Comparison of ENCODE assay signal across 21 mouse cellular contexts in the genomic region with DNA sequence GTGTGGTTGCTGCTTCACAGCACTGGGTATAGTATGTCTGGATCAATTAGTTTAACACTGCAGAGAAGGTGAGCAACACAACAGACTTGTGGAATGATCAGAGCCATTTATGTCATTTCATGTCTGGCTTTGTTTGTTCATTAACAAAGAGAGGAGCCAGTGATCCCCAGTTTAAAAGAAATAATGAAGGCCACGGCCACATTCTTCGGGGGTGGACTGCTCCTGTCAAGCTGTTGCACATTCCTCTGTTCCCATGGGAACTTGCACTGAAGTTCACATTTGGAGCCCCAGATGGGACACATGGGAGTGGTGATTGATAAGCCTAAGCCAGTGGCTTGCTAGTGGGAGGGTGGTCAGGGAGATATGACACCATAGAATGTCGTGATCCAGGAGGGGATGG.
A peak's percentile ranks its signal among the peaks of the same experiment; 100 is the strongest.
DNase-seq lines count a peak whose midpoint lies in the region.
"Had no signal": no experiment of that assay in that cellular context is flagged by ENCODE, and none has a peak within 500 bp of the region (broad histone marks: within the 10 kb centered on the region; RNA-seq: fewer than 3 reads in every experiment).

No protein-coding gene starts in this region.

- intact Hi-C loops in heart, postnatal 10 days (cut with DNase I), result no loop called here
- intact Hi-C loops in heart, postnatal 25 days (cut with DNase I), result no loop called here

- peak; percentile 73 for DNase-seq in heart, adult 11 months
- DNase-seq in heart, postnatal 10 days, result no peak
- peak; percentile 27 to 60 for DNase-seq in layer of hippocampus, adult 18-20 months (ENCODE audit: low spot score in 2 of 2)
- no peak for DNase-seq in layer of hippocampus, adult 9-10 months (ENCODE audit: low spot score)
- DNase-seq in layer of hippocampus, adult 8-10 months (ENCODE audit: low spot score in 2 of 2), result peak; percentile 24 to 37
- DNase-seq in retina, postnatal 1 day, result peak; percentile 62
- no peak for DNase-seq in heart, postnatal 25 days (ENCODE audit: low spot score)
- DNase-seq: adrenal gland, adult 2 months; adrenal gland, postnatal 36 days; cerebellum, adult 2 months; cerebellum, postnatal 14 days; gastrocnemius, adult 2 months; gastrocnemius, postnatal 36 days; heart, adult 2 months; kidney, postnatal 25 days; liver, embryonic 13.5 days; lung, adult 2 months; lung, postnatal 10 days; right cerebral cortex, adult 18-20 months; spleen, adult 18-20 months; thymus, postnatal 14 days had no signal

Comparison
In these comparisons a context has a peak if more than half of its experiments do, and no peak if none do; other contexts are left out.
1. DNase-seq: peak in heart, adult 11 months (single experiment), layer of hippocampus, adult 18-20 months (2 of 2), layer of hippocampus, adult 8-10 months (2 of 2) and retina, postnatal 1 day (single experiment); none in heart, postnatal 10 days (0 of 2), layer of hippocampus, adult 9-10 months (single experiment) and heart, postnatal 25 days (single experiment).